10 mouse cellular contexts compared by ENCODE assay signal in the genomic region with DNA sequence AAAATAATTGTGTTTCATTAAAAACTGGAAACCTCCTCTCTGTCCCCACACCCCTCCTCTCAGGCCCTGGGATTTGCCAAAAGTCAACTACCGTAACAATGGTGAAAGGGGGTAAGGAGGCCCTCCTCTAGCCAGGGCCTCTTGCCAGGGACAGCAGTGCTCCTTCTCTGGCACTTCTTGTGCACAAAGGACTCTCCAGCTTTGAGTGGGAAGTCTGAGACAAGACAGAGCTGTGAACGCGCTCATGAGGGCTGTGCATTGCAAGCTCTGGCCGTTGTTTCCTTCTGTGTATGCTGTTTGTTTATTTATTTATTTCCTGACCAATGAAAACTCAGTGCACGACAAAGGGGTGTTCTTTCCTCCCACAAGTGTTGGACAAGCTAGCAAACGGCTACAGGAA. TPM values are rescaled to one million over a fixed set of nuclear protein-coding genes. Genes with fewer than 3 reads are reported as not detected.
A peak's percentile ranks its signal among the peaks of the same experiment; 100 is the strongest.
DNase-seq lines count a peak whose midpoint lies in the region; ATAC-seq lines count a peak whose summit lies in the region.
"Had no signal": no experiment of that assay in that cellular context is flagged by ENCODE, and none has a peak within 500 bp of the region (broad histone marks: within the 10 kb centered on the region; RNA-seq: fewer than 3 reads in every experiment).

No protein-coding gene starts in this region.

- intact Hi-C loops in heart, postnatal 10 days (cut with DNase I) = no loop called here

- H3K9ac ChIP-seq in kidney, embryonic 16.5 days (replicated peaks; ENCODE audit: low read length) = no peak overlapping the region
- no peak overlapping the region for H3K9ac ChIP-seq in midbrain, embryonic 14.5 days (replicated peaks; ENCODE audit: low read length)

- no peak overlapping the region for H3K27ac ChIP-seq in kidney, embryonic 16.5 days (ENCODE audit: low read length)
- no peak overlapping the region for H3K27ac ChIP-seq in midbrain, embryonic 14.5 days (replicated peaks; ENCODE audit: low read depth, low read length)

- DNase-seq in kidney, adult 18-20 months = no peak
- peak; percentile 31 to 41 for DNase-seq in heart, postnatal 10 days
- DNase-seq in kidney, postnatal 14 days = peak; percentile 12
- peak; percentile 20 for DNase-seq in midbrain, embryonic 14.5 days
- no peak for DNase-seq in gastrocnemius, adult 8-10 months (ENCODE audit: low spot score in 2 of 2)
- DNase-seq in natural killer cell, adult 2 months (ENCODE audit: low spot score in 2 of 2) = no peak
- no peak for DNase-seq in embryo, embryonic 11 days
- DNase-seq: cerebellum, adult 11-12 months had no signal

- H3K9me3 ChIP-seq in kidney, embryonic 16.5 days (ENCODE audit: low read length) = 0 out of 2 replicates have a peak, but pooled peaks cover 4% of the 10 kb centered on the region
- H3K9me3 ChIP-seq in midbrain, embryonic 14.5 days (ENCODE audit: control insufficient read depth, low read length) = no peaks in the 10 kb centered on the region

- H3K36me3 ChIP-seq in kidney, embryonic 16.5 days (ENCODE audit: insufficient read depth, low read length) = no peaks in the 10 kb centered on the region
- no peaks in the 10 kb centered on the region for H3K36me3 ChIP-seq in midbrain, embryonic 14.5 days (ENCODE audit: control insufficient read depth, insufficient read depth, low read length)

- ATAC-seq in kidney, embryonic 16.5 days (ENCODE audit: low FRiP score, low TSS enrichment) = peak; percentile 46; the same call in 1 of the 2 replicates
- ATAC-seq in midbrain, embryonic 14.5 days (ENCODE audit: low FRiP score, low TSS enrichment) = 0 out of 2 replicates have a peak, but pooled peaks have one; percentile 17

- no peaks in the 10 kb centered on the region for H3K4me1 ChIP-seq in kidney, embryonic 16.5 days (ENCODE audit: insufficient read depth, low read length)
- no peaks in the 10 kb centered on the region for H3K4me1 ChIP-seq in midbrain, embryonic 14.5 days (ENCODE audit: control insufficient read depth, insufficient read depth, low read length)

- no peak overlapping the region for H3K4me2 ChIP-seq in kidney, embryonic 16.5 days (replicated peaks; ENCODE audit: low read depth, low read length)
- no peak overlapping the region for H3K4me2 ChIP-seq in midbrain, embryonic 14.5 days (ENCODE audit: low read length)

- WGBS in kidney, embryonic 16.5 days = 55% methylated on average over 6 of the region's 6 CpGs
- WGBS in midbrain, embryonic 14.5 days = 69% methylated on average over 6 of the region's 6 CpGs

- H3K4me3 ChIP-seq in kidney, embryonic 16.5 days (ENCODE audit: low read length) = no peak overlapping the region
- H3K4me3 ChIP-seq in midbrain, embryonic 14.5 days (replicated peaks; ENCODE audit: low read depth, low read length) = no peak overlapping the region
- H3K4me3 ChIP-seq: erythroblast, embryonic 14.5 days had no signal

- H3K27me3 ChIP-seq in kidney, embryonic 16.5 days (ENCODE audit: insufficient read depth, low read length) = no peaks in the 10 kb centered on the region
- no peaks in the 10 kb centered on the region for H3K27me3 ChIP-seq in midbrain, embryonic 14.5 days (ENCODE audit: control insufficient read depth, insufficient read depth, low read length)

RNA-seq across cellular contexts. Expression of gene Atg10, which starts 50.8 kb away (rescaled TPM):
- polyA plus RNA-seq in kidney, embryonic 16.5 days (2015; fragmentation: Nextera tagmentation; extraction: Ambion mirVana) = 13.1 and 13.3 TPM in 2 replicates
- total RNA-seq in heart, postnatal 10 days (2021) = 10 to 100 TPM; 22.6 to 23.5 TPM
- polyA plus RNA-seq in midbrain, embryonic 14.5 days (2014; fragmentation: Nextera tagmentation; extraction: Ambion mirVana) = 14.2 and 14.5 TPM in 2 replicates
- total RNA-seq in gastrocnemius, adult 8-10 months (2022) = 10 to 100 TPM in 2 of 4 experiments, 1 to 10 TPM in 2; 8.0 to 13.9 (median 10.9) TPM
- polyA plus RNA-seq: erythroblast, embryonic 14.5 days had no signal

Comparison
In these comparisons a context has a peak if more than half of its experiments do, and no peak if none do; other contexts are left out.
1. DNase-seq: peak in heart, postnatal 10 days (2 of 2), kidney, postnatal 14 days (single experiment) and midbrain, embryonic 14.5 days (single experiment); none in kidney, adult 18-20 months (single experiment), gastrocnemius, adult 8-10 months (0 of 2), natural killer cell, adult 2 months (0 of 2) and embryo, embryonic 11 days (single experiment).